Comparison of ENCODE assay signal across 8 mouse cellular contexts in genomic region chr13:110392210-110392609, GRCm38 (mm10). TPM values are rescaled to one million over a fixed set of nuclear protein-coding genes. Genes with fewer than 3 reads are reported as not detected.
DNase-seq lines count a peak whose midpoint lies in the region; ATAC-seq and TF ChIP-seq lines count a peak whose summit lies in the region.

No protein-coding gene starts in this region.

- H3K9ac ChIP-seq in midbrain, embryonic 11.5 days (ENCODE audit: low read length) = no peak overlapping the region
- H3K9ac ChIP-seq in midbrain, embryonic 13.5 days (replicated peaks) = no peak overlapping the region

- 28% methylated on average over 8 of the region's 8 CpGs for whole genome bisulfite sequencing in midbrain, embryonic 11.5 days
- 22% methylated on average over 8 of the region's 8 CpGs for WGBS in midbrain, embryonic 13.5 days

- peak; percentile 53 for DNase-seq in cerebellum, adult 11 months
- DNase-seq in midbrain, embryonic 11.5 days (ENCODE audit: low spot score, missing footprints) = peak; percentile 97
- peak; percentile 34 to 64 for DNase-seq in adrenal gland, postnatal 36 days
- peak; percentile 43 for DNase-seq in gastrocnemius, adult 2 months
- peak; percentile 53 for DNase-seq in left cerebral cortex, postnatal 4 days
- DNase-seq in right cerebral cortex, adult 2 months (ENCODE audit: low spot score in 2 of 2) = peak; percentile 87 to 89

- no peak overlapping the region for H3K4me3 ChIP-seq in midbrain, embryonic 11.5 days (ENCODE audit: low read depth, low read length)
- no peak overlapping the region for H3K4me3 ChIP-seq in midbrain, embryonic 13.5 days (replicated peaks)
- H3K4me3 ChIP-seq in gastrocnemius, adult 2 months = no peak overlapping the region

- no peak overlapping the region for H3K27ac ChIP-seq in midbrain, embryonic 11.5 days (ENCODE audit: low read depth, low read length)
- no peak overlapping the region for H3K27ac ChIP-seq in midbrain, embryonic 13.5 days
- no peak overlapping the region for H3K27ac ChIP-seq in gastrocnemius, adult 2 months

- ATAC-seq in cerebellum, adult (ENCODE audit: insufficient number of reproducible peaks, low FRiP score, low TSS enrichment) = no peak
- no peak for ATAC-seq in midbrain, embryonic 11.5 days (ENCODE audit: low FRiP score)
- no peak for ATAC-seq in midbrain, embryonic 13.5 days

- H3K36me3 ChIP-seq in midbrain, embryonic 11.5 days (ENCODE audit: control insufficient read depth, insufficient read depth, low read length) = no peaks in the 10 kb centered on the region
- no peaks in the 10 kb centered on the region for H3K36me3 ChIP-seq in midbrain, embryonic 13.5 days

- H3K4me2 ChIP-seq in midbrain, embryonic 11.5 days = no peak overlapping the region
- H3K4me2 ChIP-seq in midbrain, embryonic 13.5 days (replicated peaks) = no peak overlapping the region

- H3K27me3 ChIP-seq in midbrain, embryonic 11.5 days (ENCODE audit: control insufficient read depth, insufficient read depth, low read length) = peaks cover 4% of the 10 kb centered on the region; the same call in 1 of the 2 replicates
- peaks cover 8% of the 10 kb centered on the region; the same call in 1 of the 2 replicates for H3K27me3 ChIP-seq in midbrain, embryonic 13.5 days

- peaks cover 3% of the 10 kb centered on the region; the same call in 1 of the 2 replicates for H3K9me3 ChIP-seq in midbrain, embryonic 11.5 days (ENCODE audit: control insufficient read depth, low read length)
- peaks cover 5% of the 10 kb centered on the region for H3K9me3 ChIP-seq in midbrain, embryonic 13.5 days

- peak; percentile 91 for TF ChIP-seq CTCF in gastrocnemius, adult 2 months (IDR thresholded peaks at IDR 0.05)

- intact Hi-C loops in gastrocnemius, adult 2 months (cut with DNase I) = loop anchor here (1.0 to 10.0 kb wide), 3 partner anchors 303 to 846 kb away; no protein-coding TSS in a partner anchor
- intact Hi-C loops in left cerebral cortex, postnatal 4 days (cut with DNase I) = loop anchor here (1.0 to 10.0 kb wide), 2 partner anchors 353 to 846 kb away; no protein-coding TSS in a partner anchor

- no peaks in the 10 kb centered on the region for H3K4me1 ChIP-seq in midbrain, embryonic 11.5 days (ENCODE audit: control insufficient read depth, insufficient read depth, low read length)
- peaks cover 4% of the 10 kb centered on the region for H3K4me1 ChIP-seq in midbrain, embryonic 13.5 days (replicated peaks)

RNA-seq across cellular contexts. Expression of gene Plk2, which starts 2.6 kb away (rescaled TPM):
- 63.4 and 68.6 TPM in 2 replicates for polyA plus RNA-seq in midbrain, embryonic 11.5 days (2014; fragmentation: Nextera tagmentation; extraction: Ambion mirVana)
- polyA plus RNA-seq in midbrain, embryonic 13.5 days (2015; fragmentation: Nextera tagmentation; extraction: Ambion mirVana) = 155 TPM in 2 replicates
- total RNA-seq in adrenal gland, postnatal 36 days (2021) = 10 to 100 TPM; 16.1 to 23.0 TPM
- total RNA-seq in gastrocnemius, adult 2 months (2021) = 1 to 10 TPM; 3.6 to 6.5 TPM
- total RNA-seq in left cerebral cortex, postnatal 4 days (2021) = 100 to 1,000 TPM; 273 to 293 TPM

RNA-seq across cellular contexts. Expression of gene Gapt, which starts 35.2 kb away (rescaled TPM):
- polyA plus RNA-seq in midbrain, embryonic 11.5 days (2014; fragmentation: Nextera tagmentation; extraction: Ambion mirVana) = 0.26 TPM in 1 of 2 replicates, not detected in the other
- 0.09 TPM in 1 of 2 replicates, not detected in the other for polyA plus RNA-seq in midbrain, embryonic 13.5 days (2015; fragmentation: Nextera tagmentation; extraction: Ambion mirVana)
- under 1 TPM in 1 of 2 experiments, not detected in 1; 0.13 TPM for total RNA-seq in adrenal gland, postnatal 36 days (2021)
- total RNA-seq in gastrocnemius, adult 2 months (2021) = under 1 TPM; 0.13 to 0.14 TPM
- not detected for total RNA-seq in left cerebral cortex, postnatal 4 days (2021)

Comparison
In these comparisons a context has a peak if more than half of its experiments do, and no peak if none do; other contexts are left out.
1. DNase-seq: peak in every context shown above with its lines; median percentile 97 in midbrain, embryonic 11.5 days; 88 in right cerebral cortex, adult 2 months; 53 in cerebellum, adult 11 months; 53 in left cerebral cortex, postnatal 4 days; 49 in adrenal gland, postnatal 36 days; 43 in gastrocnemius, adult 2 months.
2. RNA of gene Plk2, which starts 2.6 kb away (total RNA-seq): 273 to 293 TPM in left cerebral cortex, postnatal 4 days; 16.1 to 23.0 TPM in adrenal gland, postnatal 36 days and 3.6 to 6.5 TPM in gastrocnemius, adult 2 months; every median in the first group is over 10 times any median in the second.